Mouse (Mus musculus) liver, embryonic 16.5 days (tissue): ENCODE measurements at regions not wholly inside any gene's neighbourhood (a gene's known extent, or its start where the extent isn't known, plus 50 kb on each side); places are given as distances from the start of the nearest gene placed in this dataset.

ENCODE experiments used
- ATAC-seq: fragments of 200-750 bp; cut with Nextera tagmentation; 2 replicates; pipeline ENCODE4 v1.8.0; 2017; ENCODE audit warnings: low read depth, mild to moderate bottlenecking, moderate number of reproducible peaks, moderate library complexity
- H3K27ac ChIP-seq: fragments of 300-500 bp; sonication (generic); 2 replicates; pipeline ENCODE4 v1.5.1; 2014; ENCODE audit warnings: mild to moderate bottlenecking, low read length
- H3K27me3 ChIP-seq: fragments of 300-500 bp; sonication (generic); 2 replicates; pipeline ENCODE4 v1.6.1; 2014; ENCODE audit warnings: low read depth, low read length, mixed read lengths; ENCODE audit not compliant: control insufficient read depth, insufficient read depth
- H3K36me3 ChIP-seq: fragments of 300-500 bp; sonication (generic); 2 replicates; pipeline ENCODE4 v1.6.1; 2014; ENCODE audit warnings: mild to moderate bottlenecking; ENCODE audit not compliant: control insufficient read depth, insufficient read depth
- H3K4me1 ChIP-seq: fragments of 300-500 bp; sonication (generic); 2 replicates; pipeline ENCODE4 v1.6.1; 2014; ENCODE audit warnings: low read depth, low read length, mixed read lengths; ENCODE audit not compliant: control insufficient read depth
- H3K4me2 ChIP-seq: fragments of 300-500 bp; sonication (generic); 2 replicates; pipeline ENCODE4 v1.6.1; 2014; ENCODE audit warnings: low read depth, low read length, mixed read lengths
- H3K4me3 ChIP-seq: fragments of 300-500 bp; sonication (generic); 2 replicates; pipeline ENCODE4 v1.5.1; 2014; ENCODE audit warnings: low read depth, mild to moderate bottlenecking, low read length
- H3K9ac ChIP-seq: fragments of 300-500 bp; sonication (generic); 2 replicates; pipeline ENCODE4 v1.6.1; 2014; ENCODE audit warnings: low read depth, low read length
- H3K9me3 ChIP-seq: fragments of 300-500 bp; sonication (generic); replicated peaks from 2 replicates; pipeline ENCODE4 v1.6.1; 2016; ENCODE audit warnings: low read length; ENCODE audit not compliant: control insufficient read depth
- WGBS: fragments of 180-500 bp; shearing (Covaris S2); extraction: QIAGEN DNeasy Blood & Tissue Kit; methylation state at CpG from one replicate; pipeline ENCODE4 v1.1.7; 2014; ENCODE audit not compliant: insufficient replicate concordance; 5-methylcytosine and 5-hydroxymethylcytosine counted together

DNA sequence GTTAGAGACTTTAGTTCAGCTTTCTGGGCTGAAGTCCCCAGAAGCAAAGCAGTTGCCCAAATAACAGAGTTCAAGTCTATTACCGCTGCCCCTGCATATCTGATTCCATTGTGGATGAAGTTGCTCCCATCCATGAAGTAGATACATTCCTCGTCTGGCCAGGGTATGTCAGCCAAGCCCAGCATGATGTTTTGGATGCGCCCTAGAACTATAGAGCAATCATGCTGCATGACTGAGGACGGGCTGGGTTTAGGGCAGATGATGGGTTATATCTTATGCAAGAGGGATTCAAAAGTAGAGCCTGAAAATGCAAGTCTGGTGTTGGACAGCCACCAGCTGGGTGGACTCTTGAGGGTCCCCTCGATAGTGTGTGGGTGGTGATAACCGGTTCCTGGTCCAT, 288.6 kb downstream of the Lyplal1 start:
- WGBS, result 59% methylated on average over 6 of the region's 6 CpGs
- Histone ChIP-seq H3K9me3 (no peaks in the 10 kb centered on the region), H3K4me1 (no peaks in the 10 kb centered on the region; the same call in 1 of the 2 replicates), H3K4me2 (no peak overlapping the region), H3K27me3 (no peaks in the 10 kb centered on the region), H3K27ac (no peak overlapping the region), H3K36me3 (no peaks in the 10 kb centered on the region), H3K4me3 (no peak overlapping the region), H3K9ac (no peak overlapping the region)
- no peak for ATAC-seq

DNA sequence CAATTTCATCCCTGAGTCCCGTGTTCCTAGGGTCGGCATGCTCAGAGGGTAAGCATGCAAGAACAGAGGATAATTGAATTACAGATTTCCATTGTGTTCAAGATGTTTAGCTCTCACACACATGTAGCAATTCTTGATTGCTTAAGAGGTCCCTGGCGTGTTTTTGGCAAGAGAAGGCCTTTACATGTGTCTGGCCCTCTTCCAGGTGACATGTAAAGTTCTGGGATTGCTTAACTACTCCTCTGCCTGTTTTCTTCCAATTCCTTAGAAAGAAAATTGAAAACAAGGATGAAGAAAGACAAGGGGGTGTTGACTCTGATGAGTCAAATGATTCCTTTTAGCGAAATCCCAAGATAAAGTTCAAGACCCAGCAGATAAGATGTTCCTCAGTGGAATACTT, 285.1 kb downstream of the Lyplal1 start:
- Histone ChIP-seq H3K4me1 (no peaks in the 10 kb centered on the region), H3K4me3 (no peak overlapping the region), H3K9me3 (no peaks in the 10 kb centered on the region), H3K4me2 (no peak overlapping the region), H3K36me3 (no peaks in the 10 kb centered on the region), H3K27ac (no peak overlapping the region), H3K27me3 (no peaks in the 10 kb centered on the region), H3K9ac (no peak overlapping the region)
- WGBS, result 52% methylated on average over 4 of the region's 4 CpGs
- no peak for ATAC-seq

DNA sequence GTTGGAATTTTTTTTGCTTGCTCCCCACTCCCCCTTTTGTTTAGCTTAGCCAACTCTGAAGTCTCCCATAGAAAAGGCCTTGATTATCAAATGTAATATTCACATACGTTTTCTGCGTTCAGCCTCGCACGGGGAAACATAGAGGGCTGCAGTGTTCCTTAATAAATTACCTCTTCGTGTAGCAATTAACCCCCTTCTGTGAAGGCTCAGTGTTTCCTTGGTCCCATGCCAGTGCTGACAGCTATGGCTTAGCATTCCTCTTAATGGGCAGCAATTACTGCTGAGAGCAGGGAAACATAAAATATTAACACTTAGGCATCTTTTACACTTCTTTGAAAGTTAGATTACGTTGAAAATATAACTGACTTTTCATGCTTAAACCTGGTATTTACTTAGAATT, 282.9 kb downstream of the Lyplal1 start:
- ATAC-seq, result no peak
- Histone ChIP-seq H3K4me3 (no peak overlapping the region), H3K4me1 (no peaks in the 10 kb centered on the region), H3K4me2 (no peak overlapping the region), H3K9ac (no peak overlapping the region), H3K27ac (no peak overlapping the region), H3K27me3 (no peaks in the 10 kb centered on the region), H3K36me3 (no peaks in the 10 kb centered on the region), H3K9me3 (no peaks in the 10 kb centered on the region)
- WGBS, result 59% methylated on average over 6 of the region's 6 CpGs

DNA sequence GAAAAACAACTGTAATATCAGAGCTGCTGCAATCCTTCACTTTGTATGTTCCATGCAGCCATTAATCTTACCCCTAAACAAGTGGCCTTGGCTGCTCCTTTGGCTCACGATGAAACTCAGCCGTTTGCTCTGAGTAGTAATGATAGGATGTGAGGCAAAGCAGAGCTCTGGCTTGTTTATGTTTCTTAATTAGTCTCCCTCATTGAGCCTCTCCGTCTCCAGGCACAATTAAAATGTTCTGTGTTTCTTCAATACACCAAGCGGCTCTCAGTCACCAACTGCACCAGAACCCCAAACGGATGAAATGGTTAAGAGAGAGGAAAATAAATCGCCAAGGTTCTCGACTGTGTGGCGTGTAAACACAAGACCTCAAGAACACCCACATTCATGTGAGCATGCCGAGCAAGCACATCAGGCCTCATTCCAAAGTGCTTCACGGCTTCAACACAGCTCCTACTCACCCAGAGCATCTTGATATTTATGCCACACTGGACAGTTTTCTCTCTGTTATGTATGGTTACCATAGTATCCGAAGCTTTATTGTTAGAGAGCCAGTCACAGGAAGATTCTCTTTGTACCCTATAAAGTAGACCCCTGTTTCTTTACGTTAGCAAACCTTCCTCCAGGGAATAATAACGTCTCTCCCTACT, 280.4 kb downstream of the Lyplal1 start:
- H3K36me3 ChIP-seq, result no peaks in the 10 kb centered on the region
- no peak overlapping the region for H3K4me3 ChIP-seq
- H3K4me1 ChIP-seq, result no peaks in the 10 kb centered on the region
- no peak overlapping the region for H3K4me2 ChIP-seq
- no peak overlapping the region for H3K27ac ChIP-seq
- no peaks in the 10 kb centered on the region for H3K9me3 ChIP-seq
- no peak overlapping the region for H3K9ac ChIP-seq
- ATAC-seq, result no peak
- no peaks in the 10 kb centered on the region for H3K27me3 ChIP-seq
- 51% methylated on average over 13 of the region's 13 CpGs for WGBS

DNA sequence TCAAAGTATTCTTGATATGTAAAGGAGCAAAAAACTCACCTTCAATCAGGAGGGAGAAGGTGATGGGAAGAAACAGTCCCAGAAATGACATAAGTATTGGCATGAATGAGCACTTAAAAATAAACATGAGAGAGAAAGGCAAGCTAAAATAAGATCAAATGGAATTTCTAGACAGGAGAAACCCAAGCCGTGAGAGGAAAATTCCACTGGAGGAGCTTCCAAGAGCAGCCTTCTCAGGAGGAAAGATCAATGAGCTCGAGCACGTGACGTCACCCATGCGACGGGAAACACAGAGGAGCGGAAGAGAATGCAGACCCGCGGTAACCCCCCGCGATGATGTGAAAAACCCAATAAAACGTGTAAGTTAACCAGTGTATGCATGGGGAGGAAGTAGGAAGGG, 274.6 kb downstream of the Lyplal1 start:
- 79% methylated on average over 12 of the region's 12 CpGs for WGBS
- ATAC-seq, result no peak

DNA sequence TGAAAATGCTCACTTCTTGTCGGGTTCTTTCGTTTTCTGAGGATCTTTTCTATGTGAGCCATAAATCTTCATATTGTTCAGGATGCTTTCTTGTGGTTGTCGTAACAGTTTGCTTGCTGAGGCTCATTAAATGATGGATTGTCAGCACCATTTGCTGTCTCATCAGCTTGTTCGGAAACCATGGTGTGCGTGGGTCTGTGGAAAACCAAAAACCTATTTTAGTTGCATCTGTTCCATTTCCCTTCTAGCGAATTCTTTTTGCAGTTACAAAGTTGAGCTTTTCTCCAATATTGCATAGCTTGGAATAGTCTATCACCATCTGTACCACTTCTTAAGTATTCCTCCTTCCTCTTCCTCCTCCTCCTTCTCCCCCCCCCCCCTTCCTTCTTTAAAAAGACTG, 269.9 kb downstream of the Lyplal1 start:
- H3K4me1 ChIP-seq, result no peaks in the 10 kb centered on the region
- H3K9me3 ChIP-seq, result no peaks in the 10 kb centered on the region
- H3K36me3 ChIP-seq, result no peaks in the 10 kb centered on the region
- WGBS, result 58% methylated on average over 6 of the region's 6 CpGs
- H3K27me3 ChIP-seq, result no peaks in the 10 kb centered on the region
- H3K9ac ChIP-seq, result no peak overlapping the region
- ATAC-seq, result no peak
- no peak overlapping the region for H3K27ac ChIP-seq
- H3K4me2 ChIP-seq, result no peak overlapping the region
- H3K4me3 ChIP-seq, result no peak overlapping the region

More for the DNA sequence above, 274.6 kb downstream of the Lyplal1 start:
- no peaks in the 10 kb centered on the region for H3K4me1 ChIP-seq
- no peaks in the 10 kb centered on the region for H3K9me3 ChIP-seq
- H3K4me2 ChIP-seq, result no peak overlapping the region
- H3K27me3 ChIP-seq, result no peaks in the 10 kb centered on the region
- no peak overlapping the region for H3K4me3 ChIP-seq
- H3K36me3 ChIP-seq, result no peaks in the 10 kb centered on the region
- no peak overlapping the region for H3K9ac ChIP-seq
- H3K27ac ChIP-seq, result no peak overlapping the region

DNA sequence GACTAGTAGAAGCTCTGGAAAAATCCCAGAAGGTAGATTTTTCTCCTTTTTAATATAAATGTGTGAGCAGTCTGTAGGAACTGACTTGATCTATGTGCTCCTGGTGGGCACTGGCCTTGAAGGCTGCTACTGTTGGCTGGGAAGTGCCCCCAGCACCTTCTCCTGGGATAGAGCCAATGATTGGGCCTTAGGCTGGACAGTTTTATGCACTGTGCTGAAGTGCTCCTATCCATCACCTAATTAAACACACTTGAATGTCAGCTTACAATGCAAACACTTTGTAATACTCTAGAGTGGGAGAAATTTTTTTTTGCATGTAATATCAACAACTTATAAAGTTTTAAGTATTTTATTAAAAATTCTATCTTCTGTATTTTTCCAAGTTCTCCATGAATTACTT, 266.5 kb downstream of the Lyplal1 start:
- no peak overlapping the region for H3K4me3 ChIP-seq
- H3K27ac ChIP-seq, result no peak overlapping the region
- no peaks in the 10 kb centered on the region for H3K36me3 ChIP-seq
- H3K27me3 ChIP-seq, result no peaks in the 10 kb centered on the region
- no peak overlapping the region for H3K9ac ChIP-seq
- no peak overlapping the region for H3K4me2 ChIP-seq
- no peaks in the 10 kb centered on the region for H3K9me3 ChIP-seq
- no peak for ATAC-seq
- no peaks in the 10 kb centered on the region for H3K4me1 ChIP-seq

DNA sequence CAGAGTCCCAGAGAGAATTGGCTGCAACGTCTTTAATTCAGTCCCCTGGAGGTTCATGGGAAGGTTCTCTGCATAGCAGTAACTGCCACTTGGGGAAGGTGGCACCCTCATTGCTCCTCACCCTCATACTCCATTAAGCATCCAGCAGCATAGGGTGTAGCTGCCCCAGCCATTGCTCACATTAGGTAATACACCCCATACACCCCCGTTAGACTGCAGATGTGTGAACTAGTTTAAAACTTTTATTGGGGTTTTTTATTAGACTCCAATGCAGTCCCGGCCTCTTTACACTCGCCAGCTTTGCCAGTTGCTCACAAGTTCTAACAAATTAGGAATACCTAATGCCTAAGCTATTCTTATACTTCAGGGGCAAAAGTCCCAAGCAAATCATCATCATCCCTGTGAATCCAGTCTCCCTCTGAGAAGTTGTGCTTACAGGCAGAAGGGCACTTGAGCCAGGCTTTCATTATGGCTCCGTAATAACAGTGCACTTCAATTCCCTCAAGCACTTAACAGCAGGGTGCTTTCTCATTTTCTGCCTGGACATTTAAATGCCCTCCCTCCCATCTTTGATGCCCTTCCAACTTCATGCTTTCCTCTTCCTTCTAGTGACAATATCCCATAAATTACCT, 265.7 kb downstream of the Lyplal1 start:
- Histone ChIP-seq H3K4me1 (no peaks in the 10 kb centered on the region), H3K4me3 (no peak overlapping the region), H3K9me3 (no peaks in the 10 kb centered on the region), H3K27ac (no peak overlapping the region), H3K36me3 (no peaks in the 10 kb centered on the region), H3K4me2 (no peak overlapping the region), H3K27me3 (no peaks in the 10 kb centered on the region), H3K9ac (no peak overlapping the region)
- WGBS, result 56% methylated on average over 5 of the region's 5 CpGs
- ATAC-seq, result no peak

DNA sequence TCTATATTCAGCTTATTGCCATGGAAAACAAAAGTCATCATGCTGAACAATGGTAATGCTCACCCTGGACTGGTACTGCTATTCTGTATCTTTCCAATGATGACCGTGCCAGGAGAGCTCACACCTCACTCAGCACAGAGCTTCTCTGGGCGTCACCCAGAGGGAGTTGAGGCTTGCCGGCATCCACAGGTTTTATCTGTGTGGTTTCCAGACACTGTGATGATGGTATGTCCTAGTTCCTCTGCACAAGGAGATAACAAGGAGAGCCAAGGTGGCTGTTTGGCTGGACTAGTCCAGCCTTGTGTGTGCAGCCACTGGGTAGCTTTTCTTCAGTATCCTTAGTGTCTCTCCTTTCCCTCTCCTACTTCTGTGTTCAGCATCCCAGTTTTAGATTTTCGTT, 255.4 kb downstream of the Lyplal1 start:
- no peak overlapping the region for H3K4me3 ChIP-seq
- H3K9me3 ChIP-seq, result no peaks in the 10 kb centered on the region
- WGBS, result 40% methylated on average over 4 of the region's 4 CpGs
- peak; percentile 56 for ATAC-seq
- no peak overlapping the region for H3K4me2 ChIP-seq
- H3K27me3 ChIP-seq, result no peaks in the 10 kb centered on the region
- no peaks in the 10 kb centered on the region for H3K36me3 ChIP-seq
- no peaks in the 10 kb centered on the region; the same call in 1 of the 2 replicates for H3K4me1 ChIP-seq
- H3K9ac ChIP-seq, result no peak overlapping the region
- H3K27ac ChIP-seq, result no peak overlapping the region
